Mouse (Mus musculus) right cerebral cortex, postnatal 36 days (tissue): ENCODE measurements around the gene 1700010I14Rik.

Experiments used
- DNase-seq, 2 experiments: peaks; one replicate each; pipeline ENCODE4 v3.0.0; 2022; ENCODE audit warnings: low spot score in 2 of 2, mixed read lengths in 1 of 2

1700010I14Rik gene

GRCm38 (mm10) chr17:8988119-8988807, at the start of gene 1700010I14Rik:
Gene 1700010I14Rik (plus strand): TSS chr17:8988333.
- peak; percentile 80 for DNase-seq

GRCm38 (mm10) chr17:8951588-8951987, 36.5 kb upstream of the 1700010I14Rik start:
- DNase-seq, result no peak

- DNase-seq, result no peak
These were observed 35.2 kb upstream of the 1700010I14Rik start for GRCm38 (mm10) chr17:8952951-8953350.

- DNase-seq, result no peak
These were observed 30.0 kb upstream of the 1700010I14Rik start for GRCm38 (mm10) chr17:8958125-8958524.

GRCm38 (mm10) chr17:8960386-8960785, 27.7 kb upstream of the 1700010I14Rik start:
- no peak for DNase-seq

GRCm38 (mm10) chr17:8961097-8961496, 27.0 kb upstream of the 1700010I14Rik start:
- DNase-seq, result no peak

- no peak for DNase-seq
These were observed 26.5 kb upstream of the 1700010I14Rik start for GRCm38 (mm10) chr17:8961644-8962043.

GRCm38 (mm10) chr17:8965177-8965576, 23.0 kb upstream of the 1700010I14Rik start:
- no peak for DNase-seq

- DNase-seq, result no peak
These were observed 15.8 kb upstream of the 1700010I14Rik start for GRCm38 (mm10) chr17:8972152-8972854.

GRCm38 (mm10) chr17:8973331-8973730, 14.8 kb upstream of the 1700010I14Rik start:
- DNase-seq, result no peak

GRCm38 (mm10) chr17:8974423-8974822, 13.7 kb upstream of the 1700010I14Rik start:
- DNase-seq, result no peak

GRCm38 (mm10) chr17:8974823-8975397, 13.2 kb upstream of the 1700010I14Rik start:
- DNase-seq, result no peak

- DNase-seq, result no peak
These were observed 11.4 kb upstream of the 1700010I14Rik start for GRCm38 (mm10) chr17:8976745-8977144.

GRCm38 (mm10) chr17:8977271-8977670, 10.9 kb upstream of the 1700010I14Rik start:
- DNase-seq, result no peak

- no peak for DNase-seq
These were observed 4.6 kb upstream of the 1700010I14Rik start for GRCm38 (mm10) chr17:8983576-8983975.

GRCm38 (mm10) chr17:8985714-8986113, 2.4 kb upstream of the 1700010I14Rik start:
- DNase-seq, result no peak

GRCm38 (mm10) chr17:8986551-8986950, 1.6 kb upstream of the 1700010I14Rik start:
- peak; percentile 37 to 50 for DNase-seq

- DNase-seq, result no peak
These were observed 764 bp upstream of the 1700010I14Rik start for GRCm38 (mm10) chr17:8987369-8987768.

- DNase-seq, result no peak
These were observed 3.0 kb downstream of the 1700010I14Rik start for GRCm38 (mm10) chr17:8991160-8991559.

- DNase-seq, result no peak
These were observed 7.2 kb downstream of the 1700010I14Rik start for GRCm38 (mm10) chr17:8995344-8995743.

GRCm38 (mm10) chr17:9002438-9002837, 14.3 kb downstream of the 1700010I14Rik start:
- peak; percentile 62 to 63 for DNase-seq

- no peak for DNase-seq
These were observed 16.4 kb downstream of the 1700010I14Rik start for GRCm38 (mm10) chr17:9004516-9004915.
